Mouse (Mus musculus): ENCODE data around the gene Zfp354a. TPM values are rescaled to one million over a fixed set of nuclear protein-coding genes. Genes with fewer than 3 reads are reported as not detected.
"Not testable (repeated sequence)": the region's sequence is repeated elsewhere in the genome, so short reads cannot be mapped to it uniquely, and the experiment has no call there.

The Zfp354a gene
- polyA plus RNA-seq (2015; fragmentation: Nextera tagmentation; extraction: Ambion mirVana): 11.3 and 12.0 TPM in 2 replicates

DNA sequence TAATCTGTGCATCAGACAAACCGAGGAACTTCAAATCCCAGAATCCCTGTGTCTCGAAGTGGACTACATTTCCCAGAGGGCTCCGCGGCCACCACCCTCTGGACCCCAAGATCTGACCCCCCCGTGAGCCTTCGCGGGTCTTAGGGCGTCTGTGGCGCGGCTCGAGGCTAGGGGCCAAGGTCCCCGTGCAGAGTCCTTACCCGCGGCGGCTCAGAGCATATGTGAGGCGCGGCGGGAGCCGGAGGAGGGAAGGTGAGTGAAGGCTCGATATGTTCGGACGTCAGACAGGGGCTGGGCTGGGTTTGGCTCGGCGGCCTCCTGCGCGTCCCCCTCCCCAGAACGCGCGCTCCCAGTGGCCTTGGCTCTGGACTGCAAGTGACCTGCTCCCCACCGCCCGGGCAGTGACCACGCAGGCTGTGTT is at the start of gene Zfp354a:
Gene Zfp354a (plus strand): TSS at position 107 of the 421 bp plus-strand sequence.
- WGBS: 0% methylated on average over 32 of the region's 32 CpGs
- peak within 1 kb of the TSS; percentile 69 for H3K27ac ChIP-seq (replicated peaks)

DNA sequence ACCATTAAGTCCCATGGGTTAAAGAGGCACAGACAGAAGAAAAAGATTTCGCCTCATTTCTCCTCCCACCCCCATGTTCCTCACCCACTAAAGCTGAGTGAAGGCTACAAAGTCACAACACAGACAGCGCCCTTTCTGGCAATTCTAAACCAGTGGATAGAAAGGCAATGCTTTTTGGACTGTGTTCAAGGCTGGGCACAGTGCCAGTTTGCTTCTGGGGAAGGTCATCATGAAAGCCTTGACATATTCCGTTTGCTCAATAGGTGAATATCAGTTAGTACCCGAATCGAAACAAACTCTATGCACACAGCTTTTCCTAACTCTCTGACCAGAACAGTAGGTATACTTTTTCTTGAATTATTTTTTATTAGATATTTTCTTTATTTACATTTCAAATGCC is 47.2 kb upstream of the Zfp354a start:
- H3K4me3 ChIP-seq (replicated peaks): no peak overlapping the region
- H3K36me3 ChIP-seq: no peaks in the 10 kb centered on the region
- H3K4me1 ChIP-seq: no peaks in the 10 kb centered on the region
- no peak overlapping the region for H3K9ac ChIP-seq (replicated peaks)
- no peak for ATAC-seq (ENCODE audit: low FRiP score)
- no peaks in the 10 kb centered on the region for H3K9me3 ChIP-seq (replicated peaks)
- no peaks in the 10 kb centered on the region for H3K27me3 ChIP-seq (replicated peaks)
- H3K27ac ChIP-seq (replicated peaks): no peak overlapping the region
- H3K4me2 ChIP-seq: no peak overlapping the region
- 66% methylated on average over 5 of the region's 5 CpGs for WGBS

More for the DNA sequence above, at the start of gene Zfp354a:
- peak within 1 kb of the TSS; percentile 67 for H3K4me3 ChIP-seq (replicated peaks)
- peak within 1 kb of the TSS; percentile 74 for H3K9ac ChIP-seq (replicated peaks)
- H3K4me2 ChIP-seq: peak within 1 kb of the TSS; percentile 60
- H3K9me3 ChIP-seq (replicated peaks): no peaks in the 10 kb centered on the region
- H3K4me1 ChIP-seq: peaks cover 17% of the 10 kb centered on the region
- no peaks in the 10 kb centered on the region for H3K27me3 ChIP-seq (replicated peaks)
- peaks cover 24% of the 10 kb centered on the region; the same call in 1 of the 2 replicates for H3K36me3 ChIP-seq
- ATAC-seq (ENCODE audit: low FRiP score): peak; percentile 95

DNA sequence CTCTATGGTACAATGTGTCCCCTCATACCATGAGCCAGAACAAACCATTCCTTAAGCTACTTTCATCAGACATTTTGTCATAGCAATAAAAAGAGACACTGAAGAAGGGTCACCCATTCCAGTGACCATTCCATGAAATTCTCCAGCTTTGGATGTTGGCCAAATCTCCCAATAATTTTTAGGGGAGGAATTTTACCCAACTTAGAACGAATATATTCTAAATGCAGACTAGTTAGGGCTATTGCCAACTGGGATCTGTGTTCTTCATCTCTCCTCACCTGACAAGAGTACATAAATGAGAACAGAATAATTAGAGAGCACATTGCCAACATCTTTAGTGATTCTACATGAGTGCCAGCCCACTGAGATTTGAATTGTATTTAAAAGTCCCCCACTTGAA is 45.1 kb upstream of the Zfp354a start, which contains the start of gene Olfr54:
Gene Olfr54 (plus strand): TSS at position 301 of the 400 bp plus-strand sequence.
- H3K36me3 ChIP-seq: no peaks in the 10 kb centered on the region
- H3K4me1 ChIP-seq: no peaks in the 10 kb centered on the region
- H3K4me2 ChIP-seq: no peak within 1 kb of the TSS
- 71% methylated on average over 1 of the region's 1 CpGs for WGBS
- no peaks in the 10 kb centered on the region for H3K9me3 ChIP-seq (replicated peaks)
- no peak for ATAC-seq (ENCODE audit: low FRiP score)
- no peak within 1 kb of the TSS for H3K9ac ChIP-seq (replicated peaks)
- no peak within 1 kb of the TSS for H3K4me3 ChIP-seq (replicated peaks)
- no peaks in the 10 kb centered on the region for H3K27me3 ChIP-seq (replicated peaks)
- H3K27ac ChIP-seq (replicated peaks): no peak within 1 kb of the TSS

DNA sequence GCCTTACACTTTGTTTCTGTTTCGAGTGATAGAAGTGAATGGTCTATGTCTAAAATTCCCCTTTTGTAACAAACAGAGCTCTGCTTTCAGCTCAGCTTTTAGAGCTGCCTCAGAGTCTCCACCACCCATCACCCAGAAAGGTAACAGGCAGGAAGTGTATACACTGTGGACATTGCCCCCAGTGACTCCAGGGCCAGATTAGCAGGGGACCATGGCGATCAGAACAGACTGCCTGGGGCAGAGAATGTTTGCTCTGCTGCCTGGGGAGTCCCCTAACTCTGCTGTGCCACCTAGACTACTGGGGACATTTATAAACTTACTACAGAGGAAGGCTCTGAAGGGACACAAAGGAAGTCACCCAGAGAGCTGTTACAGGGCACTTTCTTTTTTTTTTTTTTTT is 42.7 kb upstream of the Zfp354a start:
- no peaks in the 10 kb centered on the region for H3K27me3 ChIP-seq (replicated peaks)
- no peaks in the 10 kb centered on the region for H3K4me1 ChIP-seq
- H3K4me2 ChIP-seq: no peak overlapping the region
- no peak for ATAC-seq (ENCODE audit: low FRiP score)
- no peaks in the 10 kb centered on the region for H3K36me3 ChIP-seq
- H3K27ac ChIP-seq (replicated peaks): no peak overlapping the region
- H3K4me3 ChIP-seq (replicated peaks): no peak overlapping the region
- WGBS: 67% methylated on average over 2 of the region's 2 CpGs
- no peaks in the 10 kb centered on the region for H3K9me3 ChIP-seq (replicated peaks)
- H3K9ac ChIP-seq (replicated peaks): no peak overlapping the region

DNA sequence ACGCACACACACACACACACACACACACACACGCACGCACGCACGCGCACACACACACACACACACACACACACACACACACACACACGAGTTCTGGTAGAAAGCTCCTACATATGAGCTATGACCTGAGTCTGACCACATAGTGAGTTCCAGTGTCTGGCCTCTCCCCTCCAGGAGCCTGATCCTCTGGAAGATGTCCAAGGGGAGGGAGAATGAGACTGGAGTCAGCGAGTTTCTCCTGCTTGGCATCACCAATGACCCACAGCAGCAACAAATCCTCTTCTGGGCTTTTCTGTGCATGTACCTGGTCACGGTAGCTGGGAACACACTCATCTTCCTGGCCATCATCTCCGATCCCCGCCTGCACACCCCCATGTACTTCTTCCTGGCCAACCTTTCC is 32.2 kb upstream of the Zfp354a start:
- WGBS: 94% methylated on average over 11 of the region's 11 CpGs
- not testable (repeated sequence) for H3K27me3 ChIP-seq (replicated peaks); H3K9me3 ChIP-seq (replicated peaks); H3K9ac ChIP-seq (replicated peaks); H3K4me3 ChIP-seq (replicated peaks); H3K27ac ChIP-seq (replicated peaks); ATAC-seq (ENCODE audit: low FRiP score); H3K4me2 ChIP-seq; H3K36me3 ChIP-seq; H3K4me1 ChIP-seq

DNA sequence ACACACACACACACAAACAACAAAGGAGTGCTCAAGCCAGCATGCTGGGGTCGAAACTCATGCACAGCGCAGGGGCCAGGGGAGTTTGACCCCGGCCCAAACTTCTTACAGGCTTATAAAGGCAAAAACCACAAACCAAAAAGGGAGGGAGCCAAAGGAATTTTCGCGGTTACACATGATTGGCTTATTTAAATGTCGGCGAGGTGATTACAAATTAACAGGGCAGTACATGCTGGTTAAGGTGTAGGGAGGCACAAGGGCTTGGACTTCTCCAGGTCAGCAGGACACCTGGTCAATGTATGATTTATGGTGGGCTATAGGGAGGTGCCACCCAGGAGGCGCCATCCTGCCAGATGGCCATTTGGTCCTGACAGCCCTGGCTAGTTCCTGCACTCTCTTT is 29.7 kb upstream of the Zfp354a start:
- not testable (repeated sequence) for H3K27me3 ChIP-seq (replicated peaks); ATAC-seq (ENCODE audit: low FRiP score); H3K27ac ChIP-seq (replicated peaks); H3K9me3 ChIP-seq (replicated peaks); H3K4me2 ChIP-seq; H3K4me1 ChIP-seq; H3K36me3 ChIP-seq; H3K4me3 ChIP-seq (replicated peaks); H3K9ac ChIP-seq (replicated peaks)
- 67% methylated on average over 8 of the region's 8 CpGs for WGBS

DNA sequence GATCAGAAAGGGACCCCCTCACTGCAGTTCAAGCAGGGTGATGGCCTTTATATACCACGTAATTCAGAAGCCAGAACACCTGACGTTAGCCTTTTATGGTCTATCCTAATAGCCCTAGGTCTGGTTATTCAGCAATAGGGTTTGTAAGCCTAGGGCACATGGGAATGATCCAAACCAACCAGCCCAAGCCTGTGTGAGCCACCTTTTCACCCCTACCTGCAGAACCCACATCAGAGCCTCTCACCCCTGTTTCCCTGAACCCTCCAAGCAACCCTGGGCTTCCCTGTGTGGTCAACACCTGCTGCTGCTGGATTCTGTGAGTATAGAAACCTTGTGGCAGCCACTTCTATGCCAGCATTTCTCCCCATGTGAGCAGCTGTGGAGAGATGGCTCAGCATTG is 28.8 kb upstream of the Zfp354a start:
- no peaks in the 10 kb centered on the region for H3K4me1 ChIP-seq
- 45% methylated on average over 2 of the region's 2 CpGs for WGBS
- H3K4me3 ChIP-seq (replicated peaks): no peak overlapping the region
- H3K9me3 ChIP-seq (replicated peaks): no peaks in the 10 kb centered on the region
- no peak overlapping the region for H3K27ac ChIP-seq (replicated peaks)
- H3K36me3 ChIP-seq: no peaks in the 10 kb centered on the region
- ATAC-seq (ENCODE audit: low FRiP score): no peak
- H3K9ac ChIP-seq (replicated peaks): no peak overlapping the region
- no peaks in the 10 kb centered on the region for H3K27me3 ChIP-seq (replicated peaks)
- H3K4me2 ChIP-seq: no peak overlapping the region

DNA sequence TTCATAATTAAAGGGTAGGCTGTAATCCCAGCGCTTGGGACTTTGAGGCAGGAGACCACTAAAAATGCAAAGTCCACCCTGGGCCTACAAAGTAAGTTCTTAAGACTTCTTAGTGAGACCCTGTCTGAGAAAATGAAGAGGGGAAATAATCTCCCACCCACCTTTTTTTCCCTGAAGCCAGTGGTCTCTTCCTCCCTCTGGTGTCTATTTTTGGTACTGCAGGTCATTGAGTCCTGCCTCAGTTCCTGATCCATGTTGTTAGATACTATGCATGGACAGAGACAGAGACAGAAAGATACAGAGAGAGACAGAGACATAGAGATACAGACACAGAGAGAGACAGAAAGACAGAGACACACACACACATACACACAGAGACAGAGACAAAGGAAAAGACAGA is 26.2 kb upstream of the Zfp354a start:
- no peaks in the 10 kb centered on the region for H3K4me1 ChIP-seq
- 37% methylated on average over 1 of the region's 1 CpGs for WGBS
- H3K9ac ChIP-seq (replicated peaks): no peak overlapping the region
- H3K27me3 ChIP-seq (replicated peaks): no peaks in the 10 kb centered on the region
- H3K36me3 ChIP-seq: no peaks in the 10 kb centered on the region
- H3K4me3 ChIP-seq (replicated peaks): no peak overlapping the region
- H3K4me2 ChIP-seq: no peak overlapping the region
- ATAC-seq (ENCODE audit: low FRiP score): no peak
- H3K27ac ChIP-seq (replicated peaks): no peak overlapping the region
- H3K9me3 ChIP-seq (replicated peaks): no peaks in the 10 kb centered on the region

DNA sequence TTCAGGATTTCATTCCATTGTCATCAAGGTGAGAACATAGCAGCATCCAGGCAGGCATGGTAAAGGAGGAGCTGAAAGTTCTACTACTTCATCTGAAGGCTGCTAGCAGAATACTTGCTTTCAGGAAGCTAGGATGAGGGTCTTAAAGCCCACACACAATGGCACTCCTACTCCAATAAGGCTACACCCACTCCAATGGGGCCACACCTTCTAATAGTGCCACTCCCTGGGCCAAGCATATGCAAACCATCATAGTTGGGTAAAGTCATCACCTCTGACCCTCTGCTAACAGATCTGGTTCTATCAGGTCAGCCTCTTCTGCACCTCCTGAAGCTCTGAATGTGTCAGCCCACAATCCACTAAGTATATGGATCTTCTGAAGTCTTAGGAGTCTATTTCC is 24.9 kb upstream of the Zfp354a start:
- H3K27me3 ChIP-seq (replicated peaks); H3K27ac ChIP-seq (replicated peaks); H3K9ac ChIP-seq (replicated peaks); H3K36me3 ChIP-seq; ATAC-seq (ENCODE audit: low FRiP score); H3K9me3 ChIP-seq (replicated peaks); H3K4me1 ChIP-seq; H3K4me2 ChIP-seq; H3K4me3 ChIP-seq (replicated peaks): not testable (repeated sequence)

DNA sequence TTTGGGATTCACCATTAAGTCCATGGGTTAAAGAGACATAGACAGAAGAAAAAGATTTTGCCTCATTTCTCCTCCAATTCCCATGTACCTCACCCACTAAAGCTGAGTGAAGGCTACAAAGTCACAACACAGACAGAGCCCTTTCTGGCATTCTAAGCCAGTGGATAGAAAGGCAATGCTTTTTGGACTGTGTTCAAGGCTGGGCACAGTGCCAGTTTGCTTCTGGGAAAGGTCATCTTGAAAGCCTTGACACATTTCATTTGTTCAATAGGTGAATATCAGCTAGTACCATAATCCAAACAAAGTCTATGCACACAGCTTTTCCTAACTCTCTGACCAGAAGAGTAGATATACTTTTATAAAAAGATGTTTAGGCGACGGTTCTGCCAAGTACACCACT is 23.1 kb upstream of the Zfp354a start:
- Histone ChIP-seq H3K4me1 (no peaks in the 10 kb centered on the region), H3K9ac (replicated peaks) (no peak overlapping the region), H3K36me3 (no peaks in the 10 kb centered on the region), H3K4me3 (replicated peaks) (no peak overlapping the region), H3K27ac (replicated peaks) (no peak overlapping the region), H3K9me3 (replicated peaks) (no peaks in the 10 kb centered on the region), H3K27me3 (replicated peaks) (no peaks in the 10 kb centered on the region), H3K4me2 (no peak overlapping the region)
- no peak for ATAC-seq (ENCODE audit: low FRiP score)
- 87% methylated on average over 2 of the region's 2 CpGs for WGBS

DNA sequence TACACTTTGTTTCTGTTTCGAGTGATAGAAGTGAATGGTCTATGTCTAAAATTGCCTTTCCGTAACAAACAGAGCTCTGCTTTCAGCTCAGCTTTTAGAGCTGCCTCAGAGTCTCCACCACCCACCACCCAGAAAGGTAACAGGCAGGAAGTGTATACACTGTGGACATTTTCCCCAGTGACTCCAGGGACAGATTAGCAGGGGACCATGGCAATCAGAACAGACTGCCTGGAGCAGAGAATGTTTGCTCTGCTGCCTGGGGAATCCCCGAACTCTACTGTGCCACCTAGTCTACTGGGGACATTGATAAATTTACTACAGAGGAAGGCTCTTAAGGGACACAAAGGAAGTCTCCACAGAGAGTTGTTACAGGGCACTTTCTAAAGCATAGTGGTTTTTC is 14.3 kb upstream of the Zfp354a start:
- H3K9me3 ChIP-seq (replicated peaks); H3K27ac ChIP-seq (replicated peaks); ATAC-seq (ENCODE audit: low FRiP score); H3K4me2 ChIP-seq; H3K27me3 ChIP-seq (replicated peaks); H3K4me3 ChIP-seq (replicated peaks); H3K36me3 ChIP-seq; H3K9ac ChIP-seq (replicated peaks); H3K4me1 ChIP-seq: not testable (repeated sequence)
- 70% methylated on average over 3 of the region's 3 CpGs for WGBS

DNA sequence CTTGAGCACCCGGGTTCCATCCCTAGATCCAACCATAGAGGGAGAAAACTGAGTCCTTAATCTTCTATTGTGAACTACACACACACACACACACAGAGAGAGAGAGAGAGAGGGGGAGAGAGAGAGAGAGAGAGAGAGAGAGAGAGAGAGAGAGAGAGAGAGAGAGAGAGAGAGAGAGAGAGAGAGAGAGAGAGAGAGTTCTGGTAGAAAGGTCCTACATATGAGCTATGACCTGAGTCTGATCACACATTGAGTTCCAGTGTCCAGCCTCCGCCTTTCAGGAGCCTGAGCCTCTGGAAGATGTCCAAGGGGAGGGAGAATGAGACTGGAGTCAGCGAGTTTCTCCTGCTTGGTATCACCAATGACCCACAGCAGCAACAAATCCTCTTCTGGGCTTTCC is 11.2 kb upstream of the Zfp354a start, which contains the start of gene Olfr1375:
Gene Olfr1375 (plus strand): TSS at position 301 of the 400 bp plus-strand sequence.
- not testable (repeated sequence) for H3K27me3 ChIP-seq (replicated peaks); H3K4me3 ChIP-seq (replicated peaks); H3K27ac ChIP-seq (replicated peaks); ATAC-seq (ENCODE audit: low FRiP score); H3K9ac ChIP-seq (replicated peaks); H3K4me2 ChIP-seq; H3K9me3 ChIP-seq (replicated peaks); H3K36me3 ChIP-seq; H3K4me1 ChIP-seq
- WGBS: 88% methylated on average over 3 of the region's 3 CpGs

DNA sequence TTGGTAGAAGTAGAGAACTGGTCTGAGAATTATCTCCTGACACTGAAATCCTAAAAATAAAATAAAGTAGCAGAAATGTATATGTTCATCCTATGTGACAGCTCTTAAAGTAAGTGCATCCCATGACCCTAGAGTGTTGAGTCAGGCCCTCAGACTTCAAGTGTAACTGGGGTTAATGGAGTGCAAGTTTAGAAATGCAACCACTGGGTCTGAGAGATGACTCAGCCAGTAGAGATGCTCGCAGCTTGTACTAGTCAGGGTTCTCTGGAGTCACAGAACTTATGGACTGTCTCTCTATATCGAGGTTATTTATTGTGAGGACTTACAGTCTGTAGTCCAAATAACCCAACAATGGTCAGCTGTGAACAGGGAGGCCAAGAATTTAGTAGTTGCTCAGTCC is 7.4 kb upstream of the Zfp354a start:
- no peak for ATAC-seq (ENCODE audit: low FRiP score)
- H3K27ac ChIP-seq (replicated peaks): no peak overlapping the region
- no peaks in the 10 kb centered on the region for H3K27me3 ChIP-seq (replicated peaks)
- H3K4me3 ChIP-seq (replicated peaks): no peak overlapping the region
- H3K9me3 ChIP-seq (replicated peaks): no peaks in the 10 kb centered on the region
- no peaks in the 10 kb centered on the region for H3K36me3 ChIP-seq
- no peak overlapping the region for H3K4me2 ChIP-seq
- H3K9ac ChIP-seq (replicated peaks): no peak overlapping the region
- WGBS: 63% methylated on average over 2 of the region's 2 CpGs
- H3K4me1 ChIP-seq: no peaks in the 10 kb centered on the region

Data from neural tube, embryonic 15.5 days (tissue).